Mouse (Mus musculus) intestine, postnatal 0 days (tissue): Measurements from ENCODE around the gene Kcnj15. TPM values are rescaled to one million over a fixed set of nuclear protein-coding genes. Genes with fewer than 3 reads are reported as not detected.

Experiments used
- ATAC-seq: fragments of 200-750 bp; cut with Nextera tagmentation; 2 replicates; pipeline ENCODE4 v1.8.0; 2017; ENCODE audit warnings: mild to moderate bottlenecking, moderate TSS enrichment, moderate library complexity
- H3K27ac ChIP-seq: fragments of 300-500 bp; sonication (generic); 2 replicates; pipeline ENCODE4 v1.5.1; 2014; ENCODE audit warnings: mild to moderate bottlenecking, low read depth, low read length, moderate library complexity
- H3K27me3 ChIP-seq: fragments of 300-500 bp; sonication (generic); replicated peaks from 2 replicates; pipeline ENCODE4 v1.6.1; 2014; ENCODE audit warnings: low read length, mixed read lengths; ENCODE audit not compliant: control insufficient read depth, insufficient read depth
- H3K36me3 ChIP-seq: fragments of 300-500 bp; sonication (generic); 2 replicates; pipeline ENCODE4 v1.6.1; 2014; ENCODE audit warnings: mild to moderate bottlenecking, moderate library complexity; ENCODE audit not compliant: control insufficient read depth, insufficient read depth
- H3K4me1 ChIP-seq: fragments of 300-500 bp; sonication (generic); replicated peaks from 2 replicates; pipeline ENCODE4 v1.6.1; 2014; ENCODE audit warnings: antibody characterized with exemption, low read length, mixed read lengths; ENCODE audit not compliant: control insufficient read depth, insufficient read depth
- H3K4me2 ChIP-seq: fragments of 300-500 bp; sonication (generic); replicated peaks from 2 replicates; pipeline ENCODE4 v1.6.1; 2014; ENCODE audit warnings: low read depth, mild to moderate bottlenecking, moderate library complexity
- H3K4me3 ChIP-seq: fragments of 300-500 bp; sonication (generic); 2 replicates; pipeline ENCODE4 v1.5.1; 2014; ENCODE audit warnings: low read depth, low read length
- H3K9ac ChIP-seq: fragments of 300-500 bp; sonication (generic); 2 replicates; pipeline ENCODE4 v1.6.1; 2014; ENCODE audit warnings: mild to moderate bottlenecking, low read depth, low read length
- H3K9me3 ChIP-seq: fragments of 300-500 bp; sonication (generic); 2 replicates; pipeline ENCODE4 v1.6.1; 2016; ENCODE audit warnings: mixed run types; ENCODE audit not compliant: control insufficient read depth
- CTCF ChIP-seq: sonication (generic); IDR thresholded peaks from 2 replicates; pipeline ENCODE4 v1.5.1; 2016; ENCODE audit warnings: low read depth, mild to moderate bottlenecking, control low read depth, antibody characterized with exemption, moderate library complexity
- WGBS: fragments of 180-500 bp; shearing (Covaris S2); extraction: QIAGEN DNeasy Blood & Tissue Kit; methylation state at CpG from one replicate; pipeline ENCODE4 v1.1.7; 2014; 5-methylcytosine and 5-hydroxymethylcytosine counted together
- polyA plus RNA-seq: library from polyadenylated mRNA; unstranded; fragments of >200 nt; fragmentation: Nextera tagmentation; extraction: Ambion mirVana; gene quantifications from 2 replicates; pipeline ENCODE4 v1.2.1, GENCODE M21; 2015

Kcnj15 gene
- polyA plus RNA-seq, 1 experiment from 2014 or later = 0.27 TPM

DNA sequence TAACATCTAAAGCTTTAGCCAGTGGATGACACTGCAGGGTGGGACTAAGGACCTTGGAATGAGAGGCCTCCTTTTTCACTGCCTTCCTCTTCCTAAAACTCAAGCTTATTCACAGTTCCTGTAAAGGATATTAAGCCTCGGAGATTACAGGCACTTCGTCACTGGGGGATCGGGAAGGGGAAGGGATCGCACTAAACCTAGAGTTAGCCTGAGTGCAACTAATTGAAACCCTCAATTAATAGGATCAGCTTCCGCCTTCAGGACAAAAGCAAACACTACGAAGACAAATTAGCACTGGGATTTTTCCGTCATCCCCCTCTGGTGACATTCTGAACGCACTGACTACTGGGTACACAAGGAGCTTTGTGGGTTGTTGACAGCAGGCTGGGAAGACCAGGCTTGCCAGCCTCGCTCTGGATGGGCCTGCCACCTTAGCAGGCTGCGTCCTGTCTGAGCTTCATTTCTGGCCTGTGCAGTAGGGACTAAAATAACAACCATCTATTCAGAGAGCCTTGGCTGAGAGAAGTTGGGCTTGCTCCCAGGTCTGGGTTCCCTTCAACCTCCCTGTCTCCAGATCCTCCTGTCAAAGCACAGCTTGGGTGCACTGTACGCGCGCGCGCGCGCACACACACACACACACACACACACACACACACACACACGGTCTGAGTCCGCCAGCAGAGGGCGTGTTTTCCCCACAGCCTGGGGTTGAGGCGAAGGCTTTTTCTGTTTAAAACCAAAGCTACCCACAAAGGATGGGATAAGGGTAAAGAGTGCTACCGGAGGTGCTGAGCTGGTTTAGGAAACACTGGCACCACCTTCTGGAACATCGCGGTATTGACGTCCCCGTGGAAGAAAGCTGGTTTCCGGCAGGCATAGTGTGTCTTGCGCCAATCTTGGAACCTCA, 83.8 kb downstream of the Kcnj15 start:
- 26% methylated on average over 28 of the region's 28 CpGs for WGBS
- Histone ChIP-seq H3K9ac (no peak overlapping the region), H3K4me3 (no peak overlapping the region), H3K4me2 (0 out of 2 replicates have a peak overlapping the region, but pooled peaks have one; percentile 10), H3K27ac (no peak overlapping the region), H3K36me3 (no peaks in the 10 kb centered on the region), H3K9me3 (no peaks in the 10 kb centered on the region), H3K27me3 (peaks cover 13% of the 10 kb centered on the region; the same call in 1 of the 2 replicates), H3K4me1 (no peaks in the 10 kb centered on the region)
- peak; percentile 77 for ATAC-seq
- TF ChIP-seq CTCF = peak; percentile 91

DNA sequence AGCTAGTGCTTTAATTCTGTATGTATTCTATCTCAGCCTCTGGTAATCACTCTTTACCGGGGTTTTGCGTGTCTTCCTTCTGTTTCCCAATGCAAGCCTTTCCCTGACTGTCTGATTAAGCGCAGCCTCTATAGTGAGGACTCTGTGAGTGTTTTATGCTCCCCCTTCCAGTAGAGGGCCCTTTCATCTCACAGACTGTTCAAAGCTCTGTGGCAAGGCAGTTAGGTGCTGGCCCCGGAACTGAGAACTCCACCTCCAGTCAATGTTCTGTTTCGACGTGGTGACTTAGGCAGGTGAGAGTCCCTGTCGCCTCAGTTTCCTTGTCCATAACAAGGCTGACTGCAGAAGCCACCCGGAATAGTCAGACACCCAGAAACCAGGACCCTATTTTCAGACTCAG, 84.7 kb downstream of the Kcnj15 start:
- no peaks in the 10 kb centered on the region for H3K36me3 ChIP-seq
- H3K4me3 ChIP-seq = no peak overlapping the region
- no peak overlapping the region for H3K4me2 ChIP-seq
- 62% methylated on average over 8 of the region's 8 CpGs for WGBS
- H3K27ac ChIP-seq = no peak overlapping the region
- no peaks in the 10 kb centered on the region for H3K4me1 ChIP-seq
- ATAC-seq = no peak
- no peaks in the 10 kb centered on the region for H3K9me3 ChIP-seq
- H3K9ac ChIP-seq = no peak overlapping the region
- peaks cover 13% of the 10 kb centered on the region; the same call in 1 of the 2 replicates for H3K27me3 ChIP-seq
- TF ChIP-seq CTCF = peak; percentile 26; the same call in 1 of the 2 replicates

DNA sequence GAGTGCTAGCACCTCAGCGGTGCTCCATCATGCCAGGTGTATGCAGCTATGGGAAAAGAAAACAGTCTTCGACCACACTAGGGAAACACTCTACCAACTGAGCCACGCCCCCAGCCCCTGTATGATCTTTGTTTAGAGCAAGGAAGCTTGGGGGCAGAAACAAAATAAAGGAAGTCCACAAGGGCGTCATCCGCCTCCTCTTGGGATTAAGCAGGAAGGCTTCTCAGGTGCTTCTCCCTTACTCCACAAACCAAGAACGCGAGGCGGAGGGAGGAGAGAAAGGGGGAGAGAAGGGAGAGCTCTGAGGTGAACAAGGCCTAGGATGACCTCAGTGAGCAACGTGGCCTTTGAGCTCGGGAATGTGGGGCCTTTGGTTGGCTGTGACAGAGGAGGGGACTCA, 87.6 kb downstream of the Kcnj15 start:
- no peaks in the 10 kb centered on the region for H3K4me1 ChIP-seq
- H3K4me3 ChIP-seq = no peak overlapping the region
- H3K9me3 ChIP-seq = no peaks in the 10 kb centered on the region
- H3K27ac ChIP-seq = no peak overlapping the region
- H3K27me3 ChIP-seq = peaks cover 13% of the 10 kb centered on the region; the same call in 1 of the 2 replicates
- no peak overlapping the region for H3K9ac ChIP-seq
- H3K4me2 ChIP-seq = no peak overlapping the region
- no peak for ATAC-seq
- WGBS = 65% methylated on average over 10 of the region's 10 CpGs
- no peak for TF ChIP-seq CTCF
- H3K36me3 ChIP-seq = no peaks in the 10 kb centered on the region

DNA sequence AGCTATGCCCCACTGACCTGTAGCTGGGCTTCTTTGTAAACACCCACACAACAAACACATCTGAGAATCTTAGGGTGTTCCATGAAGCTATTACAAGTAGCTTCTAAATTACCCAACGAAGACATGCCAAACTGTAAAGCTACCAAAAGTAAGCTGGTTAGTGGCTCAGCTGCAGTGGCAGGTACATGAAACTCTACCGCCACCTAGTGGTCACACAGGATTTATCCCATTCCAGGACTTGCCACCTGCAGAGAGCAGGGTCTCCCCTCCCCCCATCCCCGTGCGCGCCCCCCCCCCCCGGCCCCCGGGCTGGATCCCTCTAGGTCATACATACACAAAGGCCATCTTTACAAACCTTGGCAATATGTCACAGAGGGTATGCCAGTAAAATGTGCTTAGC, 88.5 kb downstream of the Kcnj15 start:
- WGBS = 3% methylated on average over 6 of the region's 7 CpGs
- H3K36me3 ChIP-seq = no peaks in the 10 kb centered on the region
- no peak for ATAC-seq

DNA sequence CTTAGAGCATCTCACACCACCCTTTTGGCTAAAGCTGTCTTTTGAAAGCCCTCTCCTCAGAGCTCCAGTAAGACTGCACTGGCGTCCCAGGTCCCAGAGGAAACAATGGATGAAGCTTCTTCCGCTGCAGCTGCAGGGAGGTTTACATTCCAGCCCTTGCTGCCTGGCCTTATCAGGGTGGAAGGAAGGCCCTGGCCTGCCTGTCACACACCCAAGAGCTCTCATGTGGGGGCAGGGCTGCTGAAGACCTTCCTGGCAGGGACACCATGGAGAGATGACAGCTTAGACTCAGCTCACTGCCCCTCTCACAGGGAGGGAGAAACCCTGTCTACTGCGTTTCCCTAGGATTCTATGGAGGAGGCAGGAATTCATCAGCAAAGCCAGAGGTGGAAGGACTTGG, 89.8 kb downstream of the Kcnj15 start:
- Histone ChIP-seq H3K27ac (no peak overlapping the region), H3K4me2 (no peak overlapping the region), H3K9ac (no peak overlapping the region), H3K4me1 (no peaks in the 10 kb centered on the region), H3K36me3 (no peaks in the 10 kb centered on the region), H3K4me3 (no peak overlapping the region), H3K9me3 (no peaks in the 10 kb centered on the region), H3K27me3 (peaks cover 8% of the 10 kb centered on the region; the same call in 1 of the 2 replicates)
- TF ChIP-seq CTCF = no peak
- no peak for ATAC-seq
- WGBS = 18% methylated on average over 3 of the region's 3 CpGs

More for the DNA sequence above, 88.5 kb downstream of the Kcnj15 start:
- H3K9ac ChIP-seq = no peak overlapping the region
- no peak overlapping the region for H3K4me2 ChIP-seq
- no peak overlapping the region for H3K4me3 ChIP-seq
- no peak overlapping the region for H3K27ac ChIP-seq
- TF ChIP-seq CTCF = peak; percentile 85
- H3K9me3 ChIP-seq = no peaks in the 10 kb centered on the region
- no peaks in the 10 kb centered on the region for H3K4me1 ChIP-seq
- H3K27me3 ChIP-seq = peaks cover 13% of the 10 kb centered on the region; the same call in 1 of the 2 replicates

DNA sequence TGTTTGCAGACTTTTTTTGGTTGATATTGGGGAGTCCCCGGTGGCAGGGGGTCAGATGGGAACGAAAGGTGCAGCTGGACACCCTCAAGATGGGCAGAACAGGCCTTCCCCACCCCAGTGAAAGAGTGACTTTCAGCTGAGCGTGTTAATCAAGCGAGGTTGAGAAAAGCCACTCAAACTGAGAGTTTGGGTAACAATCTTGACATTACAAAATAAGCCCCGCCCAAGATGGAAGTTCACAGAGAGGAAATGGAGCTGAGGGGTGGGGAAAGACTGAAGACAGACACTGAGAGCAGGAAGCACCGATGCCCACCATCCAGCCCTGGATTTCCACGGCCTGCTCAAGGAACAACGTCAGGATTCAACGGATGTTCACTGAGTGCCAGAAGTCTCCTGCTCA, 91.2 kb downstream of the Kcnj15 start:
- 84% methylated on average over 9 of the region's 9 CpGs for WGBS
- no peak overlapping the region for H3K4me2 ChIP-seq

More for the DNA sequence above, 91.2 kb downstream of the Kcnj15 start:
- no peaks in the 10 kb centered on the region for H3K9me3 ChIP-seq
- H3K27ac ChIP-seq = no peak overlapping the region
- no peaks in the 10 kb centered on the region for H3K4me1 ChIP-seq
- H3K27me3 ChIP-seq = no peaks in the 10 kb centered on the region
- no peaks in the 10 kb centered on the region for H3K36me3 ChIP-seq
- no peak overlapping the region for H3K4me3 ChIP-seq
- H3K9ac ChIP-seq = no peak overlapping the region
- TF ChIP-seq CTCF = no peak
- ATAC-seq = no peak
